Mouse (Mus musculus) lung, postnatal 0 days (tissue): Measurements from ENCODE around the gene 4930432K21Rik. TPM values are rescaled to one million over a fixed set of nuclear protein-coding genes. Genes with fewer than 3 reads are reported as not detected.

Experiments used
- ATAC-seq: fragments of 200-750 bp; cut with Nextera tagmentation; 2 replicates; pipeline ENCODE4 v1.8.0; 2017; ENCODE audit warnings: moderate library complexity
- DNase-seq: peaks from one replicate; pipeline ENCODE4 v3.0.0-alpha.2; 2016; ENCODE audit warnings: low spot score
- H3K27ac ChIP-seq: fragments of 300-500 bp; sonication (generic); 2 replicates; pipeline ENCODE4 v1.5.1; 2014; ENCODE audit warnings: antibody characterized with exemption, mild to moderate bottlenecking, low read length, mixed read lengths
- H3K27me3 ChIP-seq: fragments of 300-500 bp; sonication (generic); replicated peaks from 2 replicates; pipeline ENCODE4 v1.6.1; 2014; ENCODE audit warnings: low read length, mixed read lengths; ENCODE audit not compliant: insufficient read depth
- H3K36me3 ChIP-seq: fragments of 300-500 bp; sonication (generic); 2 replicates; pipeline ENCODE4 v1.6.1; 2014; ENCODE audit warnings: low read length, mixed read lengths; ENCODE audit not compliant: insufficient read depth
- H3K4me1 ChIP-seq: fragments of 300-500 bp; sonication (generic); 2 replicates; pipeline ENCODE4 v1.6.1; 2014; ENCODE audit warnings: antibody characterized with exemption, low read depth, low read length, mixed read lengths; ENCODE audit not compliant: insufficient read depth
- H3K4me2 ChIP-seq: fragments of 300-500 bp; sonication (generic); replicated peaks from 2 replicates; pipeline ENCODE4 v1.6.1; 2014; ENCODE audit warnings: low read depth, mild to moderate bottlenecking, low read length, moderate library complexity, mixed read lengths
- H3K4me3 ChIP-seq: fragments of 300-500 bp; sonication (generic); 2 replicates; pipeline ENCODE4 v1.5.1; 2014; ENCODE audit warnings: low read depth, low read length
- H3K9ac ChIP-seq: fragments of 300-500 bp; sonication (generic); replicated peaks from 2 replicates; pipeline ENCODE4 v1.6.1; 2014; ENCODE audit warnings: low read depth, mild to moderate bottlenecking
- H3K9me3 ChIP-seq: fragments of 300-500 bp; sonication (generic); 2 replicates; pipeline ENCODE4 v1.6.1; 2016; ENCODE audit warnings: low read length, mixed read lengths
- CTCF ChIP-seq: IDR thresholded peaks from 2 replicates; pipeline ENCODE4 v1.5.1; 2016; ENCODE audit warnings: antibody characterized with exemption, mild to moderate bottlenecking
- EP300 ChIP-seq: IDR thresholded peaks from 2 replicates; pipeline ENCODE4 v1.6.1; 2016; ENCODE audit warnings: antibody characterized with exemption, mild to moderate bottlenecking, control low read depth
- WGBS: fragments of 180-500 bp; shearing (Covaris S2); extraction: QIAGEN DNeasy Blood & Tissue Kit; methylation state at CpG from one replicate; pipeline ENCODE4 v1.1.7; 2014; 5-methylcytosine and 5-hydroxymethylcytosine counted together
- polyA plus RNA-seq: library from polyadenylated mRNA; unstranded; fragments of >200 nt; fragmentation: Nextera tagmentation; extraction: Ambion mirVana; gene quantifications from 2 replicates; pipeline ENCODE4 v1.2.1, GENCODE M21; 2015

4930432K21Rik gene
- polyA plus RNA-seq, 1 experiment from 2014 or later: 1.0 TPM

- H3K9ac ChIP-seq: no peak overlapping the region
- no peak for DNase-seq
- no peak overlapping the region for H3K4me2 ChIP-seq
- H3K27ac ChIP-seq: peak overlapping the region; percentile 57
- peaks cover 2% of the 10 kb centered on the region for H3K4me1 ChIP-seq
- H3K4me3 ChIP-seq: no peak overlapping the region
- no peaks in the 10 kb centered on the region for H3K9me3 ChIP-seq
- WGBS: 64% methylated on average over 17 of the region's 17 CpGs
- peaks cover 36% of the 10 kb centered on the region for H3K36me3 ChIP-seq
- TF ChIP-seq EP300 (no peak), CTCF (no peak)
- H3K27me3 ChIP-seq: no peaks in the 10 kb centered on the region
- no peak for ATAC-seq
Observed at GRCm38 (mm10) chr8:84208381-84209380, 60.9 kb downstream of the 4930432K21Rik start.

- Histone ChIP-seq H3K27me3 (no peaks in the 10 kb centered on the region), H3K4me1 (no peaks in the 10 kb centered on the region; the same call in 1 of the 2 replicates), H3K36me3 (peaks cover 45% of the 10 kb centered on the region), H3K9me3 (no peaks in the 10 kb centered on the region), H3K4me2 (no peak overlapping the region), H3K9ac (no peak overlapping the region), H3K27ac (0 out of 2 replicates have a peak overlapping the region, but pooled peaks have one; percentile 1), H3K4me3 (no peak overlapping the region)
- DNase-seq (peak; percentile 76), ATAC-seq (peak; percentile 43)
- peak; percentile 91 for TF ChIP-seq CTCF
- no peak for TF ChIP-seq EP300
- WGBS: 60% methylated on average over 32 of the region's 34 CpGs
Observed at GRCm38 (mm10) chr8:84210167-84210791, 62.5 kb downstream of the 4930432K21Rik start.

- Histone ChIP-seq H3K36me3 (peaks cover 45% of the 10 kb centered on the region), H3K4me1 (no peaks in the 10 kb centered on the region; the same call in 1 of the 2 replicates), H3K4me2 (no peak overlapping the region), H3K27me3 (no peaks in the 10 kb centered on the region), H3K27ac (no peak overlapping the region), H3K9me3 (no peaks in the 10 kb centered on the region), H3K9ac (no peak overlapping the region), H3K4me3 (no peak overlapping the region)
- TF ChIP-seq EP300: no peak
- TF ChIP-seq CTCF: no peak
- WGBS: 93% methylated on average over 3 of the region's 3 CpGs
- no peak for ATAC-seq
- no peak for DNase-seq
Observed at GRCm38 (mm10) chr8:84211202-84211601, 63.4 kb downstream of the 4930432K21Rik start.

- H3K9me3 ChIP-seq: no peaks in the 10 kb centered on the region
- H3K9ac ChIP-seq: no peak overlapping the region
- no peak overlapping the region for H3K27ac ChIP-seq
- peaks cover 43% of the 10 kb centered on the region for H3K36me3 ChIP-seq
- no peaks in the 10 kb centered on the region; the same call in 1 of the 2 replicates for H3K4me1 ChIP-seq
- no peak for TF ChIP-seq CTCF
- no peak for TF ChIP-seq EP300
- WGBS: 80% methylated on average over 31 of the region's 31 CpGs
- no peak overlapping the region for H3K4me2 ChIP-seq
- no peak for DNase-seq
- no peak overlapping the region for H3K4me3 ChIP-seq
- no peak for ATAC-seq
- H3K27me3 ChIP-seq: no peaks in the 10 kb centered on the region
Observed at GRCm38 (mm10) chr8:84211881-84212563, 64.2 kb downstream of the 4930432K21Rik start.

- WGBS: 88% methylated on average over 4 of the region's 4 CpGs
- Histone ChIP-seq H3K27ac (no peak overlapping the region), H3K4me3 (no peak overlapping the region), H3K27me3 (no peaks in the 10 kb centered on the region), H3K4me2 (no peak overlapping the region), H3K4me1 (no peaks in the 10 kb centered on the region), H3K9me3 (no peaks in the 10 kb centered on the region), H3K9ac (no peak overlapping the region), H3K36me3 (peaks cover 48% of the 10 kb centered on the region)
- ATAC-seq (no peak), DNase-seq (no peak)
- no peak for TF ChIP-seq EP300
- no peak for TF ChIP-seq CTCF
Observed at GRCm38 (mm10) chr8:84213277-84213676, 65.5 kb downstream of the 4930432K21Rik start.

GRCm38 (mm10) chr8:84217206-84217605 lies 69.4 kb downstream of the 4930432K21Rik start:
- Histone ChIP-seq H3K4me2 (no peak overlapping the region), H3K27me3 (no peaks in the 10 kb centered on the region), H3K36me3 (peaks cover 44% of the 10 kb centered on the region), H3K9ac (no peak overlapping the region), H3K4me3 (no peak overlapping the region), H3K4me1 (no peaks in the 10 kb centered on the region), H3K27ac (no peak overlapping the region), H3K9me3 (no peaks in the 10 kb centered on the region)
- DNase-seq (no peak), ATAC-seq (no peak)
- 96% methylated on average over 11 of the region's 11 CpGs for WGBS
- no peak for TF ChIP-seq EP300
- TF ChIP-seq CTCF: no peak
